Mouse (Mus musculus) cerebellum, adult 2 months (tissue): Measurements from ENCODE around the gene Ncf4.
"Not testable (repeated sequence)": the region's sequence is repeated elsewhere in the genome, so short reads cannot be mapped to it uniquely, and the experiment has no call there.

Experiments used
- CTCF ChIP-seq: fragments of 200-500 bp; IDR thresholded peaks from 2 replicates; pipeline ENCODE4 v1.5.1; 2011; ENCODE audit warnings: low read depth, mild to moderate bottlenecking, control low read depth, low read length, moderate library complexity, borderline replicate concordance; ENCODE audit not compliant: insufficient read depth
- POLR2A ChIP-seq: fragments of 200-500 bp; IDR thresholded peaks from 2 replicates; pipeline ENCODE4 v1.6.1; 2011; ENCODE audit warnings: low read length, control low read depth, borderline replicate concordance; ENCODE audit not compliant: insufficient read depth

GRCm38 (mm10) chr15:78256602-78257259, 12.1 kb downstream of the Ncf4 start:
- not testable (repeated sequence) for TF ChIP-seq CTCF, POLR2A
